Mouse (Mus musculus) midbrain, embryonic 12.5 days (tissue): ENCODE data around the gene Capn5. TPM values are rescaled to one million over a fixed set of nuclear protein-coding genes. Genes with fewer than 3 reads are reported as not detected.

ENCODE experiments used
- ATAC-seq: fragments of 200-750 bp; cut with Nextera tagmentation; 2 replicates; pipeline ENCODE4 v1.8.0; 2017; ENCODE audit warnings: low read depth, moderate TSS enrichment, moderate library complexity; ENCODE audit not compliant: low FRiP score
- H3K27ac ChIP-seq: fragments of 300-500 bp; sonication (generic); replicated peaks from 2 replicates; pipeline ENCODE4 v1.5.1; 2016; ENCODE audit warnings: mild to moderate bottlenecking
- H3K27me3 ChIP-seq: fragments of 300-500 bp; sonication (generic); 2 replicates; pipeline ENCODE4 v1.6.1; 2016; ENCODE audit warnings: mild to moderate bottlenecking
- H3K36me3 ChIP-seq: fragments of 300-500 bp; sonication (generic); 2 replicates; pipeline ENCODE4 v1.6.1; 2016
- H3K4me1 ChIP-seq: fragments of 300-500 bp; sonication (generic); 2 replicates; pipeline ENCODE4 v1.6.1; 2016
- H3K4me2 ChIP-seq: fragments of 300-500 bp; sonication (generic); replicated peaks from 2 replicates; pipeline ENCODE4 v1.6.1; 2016; ENCODE audit warnings: mild to moderate bottlenecking, moderate library complexity
- H3K4me3 ChIP-seq: fragments of 300-500 bp; sonication (generic); 2 replicates; pipeline ENCODE4 v1.5.1; 2016; ENCODE audit warnings: mild to moderate bottlenecking
- H3K9ac ChIP-seq: fragments of 300-500 bp; sonication (generic); replicated peaks from 2 replicates; pipeline ENCODE4 v1.6.1; 2016; ENCODE audit warnings: mild to moderate bottlenecking, moderate library complexity
- H3K9me3 ChIP-seq: fragments of 300-500 bp; sonication (generic); 2 replicates; pipeline ENCODE4 v1.6.1; 2016; ENCODE audit warnings: mild to moderate bottlenecking
- WGBS: fragments of 180-500 bp; shearing (Covaris S2); methylation state at CpG from one replicate; pipeline ENCODE4 v1.1.7; 2016; 5-methylcytosine and 5-hydroxymethylcytosine counted together
- polyA plus RNA-seq: library from polyadenylated mRNA; unstranded; fragments of >200 nt; fragmentation: Nextera tagmentation; extraction: Ambion mirVana; gene quantifications from 2 replicates; pipeline ENCODE4 v1.2.1, GENCODE M21; 2016

Gene Capn5
- polyA plus RNA-seq, 1 experiment from 2014 or later, result 7.2 TPM

- no peak overlapping the region for H3K4me2 ChIP-seq
- H3K27me3 ChIP-seq, result peaks cover 4% of the 10 kb centered on the region; the same call in 1 of the 2 replicates
- H3K36me3 ChIP-seq, result no peaks in the 10 kb centered on the region
- no peak overlapping the region for H3K27ac ChIP-seq
- peaks cover 19% of the 10 kb centered on the region for H3K4me1 ChIP-seq
- no peak overlapping the region for H3K9ac ChIP-seq
- H3K9me3 ChIP-seq, result no peaks in the 10 kb centered on the region
- H3K4me3 ChIP-seq, result no peak overlapping the region
- 83% methylated on average over 11 of the region's 12 CpGs for WGBS
- ATAC-seq, result no peak
Measured at GRCm38 (mm10) chr7:98145842-98146446, 32.1 kb downstream of the Capn5 start.

- Histone ChIP-seq H3K4me1 (peaks cover 18% of the 10 kb centered on the region), H3K9ac (no peak within 1 kb of the TSS), H3K27ac (no peak within 1 kb of the TSS), H3K4me3 (no peak within 1 kb of the TSS), H3K27me3 (peaks cover 4% of the 10 kb centered on the region; the same call in 1 of the 2 replicates), H3K4me2 (no peak within 1 kb of the TSS), H3K9me3 (no peaks in the 10 kb centered on the region), H3K36me3 (no peaks in the 10 kb centered on the region)
- WGBS, result 85% methylated on average over 5 of the region's 5 CpGs
- no peak for ATAC-seq
Measured at GRCm38 (mm10) chr7:98145402-98145801, 32.7 kb downstream of the Capn5 start, which contains the start of gene Omp. Omp (minus strand) TSS chr7:98145502.

DNA sequence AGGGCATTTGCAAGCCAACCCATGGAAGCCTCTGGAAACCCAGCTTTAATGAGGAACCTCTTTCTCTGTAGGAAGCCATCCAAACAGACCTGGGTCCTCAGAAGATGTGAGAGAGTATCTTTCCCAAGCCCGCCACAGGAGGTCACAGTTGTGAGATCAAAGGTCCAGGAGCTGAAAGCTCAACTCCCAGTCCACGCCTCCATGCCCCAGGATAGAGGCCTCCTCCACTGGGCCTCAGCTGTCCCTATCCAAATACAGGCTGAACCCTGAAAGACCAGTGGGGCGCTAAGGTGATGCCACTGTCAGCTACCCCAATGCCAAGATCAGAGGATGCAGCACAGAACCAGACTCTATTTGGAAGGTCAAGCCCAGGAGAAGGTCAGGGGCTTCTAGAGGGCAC, 35.4 kb downstream of the Capn5 start:
- no peak for ATAC-seq
- no peak overlapping the region for H3K4me3 ChIP-seq
- peaks cover 3% of the 10 kb centered on the region; the same call in 1 of the 2 replicates for H3K4me1 ChIP-seq
- no peak overlapping the region for H3K27ac ChIP-seq
- peaks cover 4% of the 10 kb centered on the region; the same call in 1 of the 2 replicates for H3K27me3 ChIP-seq
- no peaks in the 10 kb centered on the region for H3K36me3 ChIP-seq
- no peaks in the 10 kb centered on the region for H3K9me3 ChIP-seq
- 61% methylated on average over 3 of the region's 3 CpGs for WGBS
- no peak overlapping the region for H3K9ac ChIP-seq
- H3K4me2 ChIP-seq, result no peak overlapping the region

GRCm38 (mm10) chr7:98142247-98142646, 35.8 kb downstream of the Capn5 start:
- no peak overlapping the region for H3K4me2 ChIP-seq
- H3K9ac ChIP-seq, result no peak overlapping the region
- peaks cover 4% of the 10 kb centered on the region; the same call in 1 of the 2 replicates for H3K27me3 ChIP-seq
- no peaks in the 10 kb centered on the region for H3K36me3 ChIP-seq
- WGBS, result 28% methylated on average over 8 of the region's 8 CpGs
- H3K9me3 ChIP-seq, result no peaks in the 10 kb centered on the region
- H3K4me3 ChIP-seq, result no peak overlapping the region
- no peak overlapping the region for H3K27ac ChIP-seq
- peaks cover 3% of the 10 kb centered on the region; the same call in 1 of the 2 replicates for H3K4me1 ChIP-seq
- no peak for ATAC-seq

DNA sequence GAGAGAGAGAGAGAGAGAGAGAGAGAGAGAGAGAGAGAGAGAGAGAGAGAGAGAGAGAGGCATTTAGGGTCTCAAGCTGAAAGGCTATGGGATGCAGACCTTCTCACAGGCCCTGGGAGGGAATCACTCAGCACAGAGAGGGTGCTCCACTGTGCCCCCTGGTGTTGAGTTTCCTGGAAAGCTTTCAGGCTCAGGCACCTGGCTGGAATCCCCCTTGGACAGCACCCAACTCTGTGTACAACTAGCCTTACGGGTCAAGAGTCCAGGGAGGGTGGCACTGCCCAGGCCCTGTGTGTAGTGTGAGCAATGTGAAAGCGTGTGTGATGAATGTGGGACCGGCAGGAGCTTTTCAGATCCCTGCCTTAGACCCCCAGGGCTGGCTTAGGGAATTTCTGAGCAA, 36.9 kb downstream of the Capn5 start:
- H3K36me3 ChIP-seq, result no peaks in the 10 kb centered on the region
- H3K9me3 ChIP-seq, result no peaks in the 10 kb centered on the region
- H3K4me2 ChIP-seq, result no peak overlapping the region
- no peak overlapping the region for H3K9ac ChIP-seq
- peaks cover 4% of the 10 kb centered on the region; the same call in 1 of the 2 replicates for H3K27me3 ChIP-seq
- no peak overlapping the region for H3K4me3 ChIP-seq
- H3K4me1 ChIP-seq, result peaks cover 3% of the 10 kb centered on the region; the same call in 1 of the 2 replicates
- no peak overlapping the region for H3K27ac ChIP-seq
- WGBS, result 57% methylated on average over 3 of the region's 3 CpGs
- no peak for ATAC-seq

GRCm38 (mm10) chr7:98140597-98140996, 37.5 kb downstream of the Capn5 start:
- Histone ChIP-seq H3K4me1 (peaks cover 3% of the 10 kb centered on the region; the same call in 1 of the 2 replicates), H3K4me3 (no peak overlapping the region), H3K9ac (no peak overlapping the region), H3K36me3 (no peaks in the 10 kb centered on the region), H3K27ac (no peak overlapping the region), H3K4me2 (no peak overlapping the region), H3K27me3 (peaks cover 4% of the 10 kb centered on the region; the same call in 1 of the 2 replicates), H3K9me3 (no peaks in the 10 kb centered on the region)
- 60% methylated on average over 2 of the region's 2 CpGs for WGBS
- ATAC-seq, result no peak

DNA sequence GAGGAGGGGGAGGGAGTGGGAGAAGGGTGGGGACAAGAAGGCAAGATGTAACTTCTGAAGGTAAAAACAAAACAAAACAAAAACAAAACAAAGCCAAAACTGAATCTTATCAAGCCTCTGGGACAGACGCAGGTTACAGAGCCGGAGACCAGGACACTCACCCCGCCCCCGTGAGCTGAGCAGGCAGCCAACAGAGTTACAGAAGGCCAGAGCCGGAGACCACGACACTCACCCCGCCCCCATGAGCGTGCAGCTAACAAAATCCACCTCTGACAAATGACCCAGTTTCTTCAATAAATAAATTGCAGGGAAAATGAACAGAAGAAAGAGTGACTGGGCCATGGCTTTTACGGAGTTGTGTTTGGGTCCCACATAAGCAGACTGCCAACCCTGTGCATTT, 38.9 kb downstream of the Capn5 start:
- H3K4me2 ChIP-seq, result no peak overlapping the region
- H3K4me3 ChIP-seq, result no peak overlapping the region
- no peak for ATAC-seq
- H3K9ac ChIP-seq, result no peak overlapping the region
- H3K36me3 ChIP-seq, result no peaks in the 10 kb centered on the region
- H3K27ac ChIP-seq, result no peak overlapping the region
- H3K4me1 ChIP-seq, result peaks cover 3% of the 10 kb centered on the region; the same call in 1 of the 2 replicates
- peaks cover 4% of the 10 kb centered on the region; the same call in 1 of the 2 replicates for H3K27me3 ChIP-seq
- H3K9me3 ChIP-seq, result no peaks in the 10 kb centered on the region
- WGBS, result 19% methylated on average over 9 of the region's 9 CpGs

GRCm38 (mm10) chr7:98137995-98138394, 40.1 kb downstream of the Capn5 start:
- Histone ChIP-seq H3K4me2 (no peak overlapping the region), H3K27ac (no peak overlapping the region), H3K27me3 (no peaks in the 10 kb centered on the region), H3K4me3 (no peak overlapping the region), H3K9me3 (no peaks in the 10 kb centered on the region), H3K9ac (no peak overlapping the region), H3K36me3 (no peaks in the 10 kb centered on the region), H3K4me1 (peaks cover 3% of the 10 kb centered on the region; the same call in 1 of the 2 replicates)
- WGBS, result 93% methylated on average over 2 of the region's 2 CpGs
- no peak for ATAC-seq

DNA sequence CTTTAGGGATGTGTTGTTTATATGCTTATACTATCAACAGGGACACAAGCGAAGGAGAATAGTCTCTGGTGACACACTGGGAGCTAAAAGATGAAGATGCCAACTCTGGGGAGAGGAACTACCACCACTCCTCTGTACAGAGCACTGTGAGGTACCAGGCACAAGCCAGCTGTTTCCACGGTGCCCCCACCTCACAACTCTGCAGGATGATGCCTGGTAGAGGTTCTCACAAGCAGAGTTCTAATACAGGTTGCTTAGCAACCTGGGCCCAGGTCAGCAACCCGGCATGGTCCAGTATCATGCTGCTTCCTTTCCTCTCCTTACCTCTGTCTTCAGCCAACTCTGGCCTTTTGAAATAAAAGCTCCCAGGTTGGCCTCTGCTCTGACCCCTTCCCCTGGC, 40.5 kb downstream of the Capn5 start:
- Histone ChIP-seq H3K4me2 (no peak overlapping the region), H3K4me3 (no peak overlapping the region), H3K27ac (no peak overlapping the region), H3K36me3 (no peaks in the 10 kb centered on the region), H3K9me3 (no peaks in the 10 kb centered on the region), H3K4me1 (peaks cover under 1% of the 10 kb centered on the region; the same call in 1 of the 2 replicates), H3K9ac (no peak overlapping the region), H3K27me3 (no peaks in the 10 kb centered on the region)
- WGBS, result 46% methylated on average over 3 of the region's 3 CpGs
- ATAC-seq, result no peak

DNA sequence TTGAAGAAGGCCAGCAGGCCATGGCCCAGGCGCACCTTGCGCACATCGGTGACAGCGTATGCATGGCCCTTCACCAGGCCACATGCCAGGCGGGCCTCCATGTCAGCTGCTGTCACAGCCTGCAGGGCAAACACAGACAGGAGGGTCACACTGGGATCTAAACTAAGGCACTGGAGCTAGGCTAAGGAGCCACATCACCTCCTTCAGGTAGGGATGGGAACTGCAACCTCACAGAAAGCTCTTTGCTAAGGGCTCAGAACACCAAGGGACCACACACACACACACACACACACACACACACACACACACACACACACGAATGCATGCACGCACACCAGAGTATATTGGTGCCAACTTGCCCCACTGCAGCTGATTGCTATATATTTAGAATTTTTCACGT, 46.3 kb downstream of the Capn5 start:
- Histone ChIP-seq H3K36me3 (0 out of 2 replicates have a peak, but pooled peaks cover 3% of the 10 kb centered on the region), H3K9ac (no peak overlapping the region), H3K4me2 (no peak overlapping the region), H3K4me3 (no peak overlapping the region), H3K4me1 (no peaks in the 10 kb centered on the region), H3K27me3 (no peaks in the 10 kb centered on the region), H3K27ac (no peak overlapping the region), H3K9me3 (no peaks in the 10 kb centered on the region)
- WGBS, result 93% methylated on average over 8 of the region's 8 CpGs
- ATAC-seq, result no peak

- H3K27ac ChIP-seq, result no peak overlapping the region
- H3K4me1 ChIP-seq, result no peaks in the 10 kb centered on the region
- H3K36me3 ChIP-seq, result 0 out of 2 replicates have a peak, but pooled peaks cover 3% of the 10 kb centered on the region
- H3K9ac ChIP-seq, result no peak overlapping the region
- ATAC-seq, result no peak
- H3K27me3 ChIP-seq, result peaks cover 6% of the 10 kb centered on the region; the same call in 1 of the 2 replicates
- WGBS, result 42% methylated on average over 5 of the region's 5 CpGs
- no peaks in the 10 kb centered on the region for H3K9me3 ChIP-seq
- no peak overlapping the region for H3K4me3 ChIP-seq
- H3K4me2 ChIP-seq, result no peak overlapping the region
Measured at GRCm38 (mm10) chr7:98125473-98125872, 52.6 kb downstream of the Capn5 start.

DNA sequence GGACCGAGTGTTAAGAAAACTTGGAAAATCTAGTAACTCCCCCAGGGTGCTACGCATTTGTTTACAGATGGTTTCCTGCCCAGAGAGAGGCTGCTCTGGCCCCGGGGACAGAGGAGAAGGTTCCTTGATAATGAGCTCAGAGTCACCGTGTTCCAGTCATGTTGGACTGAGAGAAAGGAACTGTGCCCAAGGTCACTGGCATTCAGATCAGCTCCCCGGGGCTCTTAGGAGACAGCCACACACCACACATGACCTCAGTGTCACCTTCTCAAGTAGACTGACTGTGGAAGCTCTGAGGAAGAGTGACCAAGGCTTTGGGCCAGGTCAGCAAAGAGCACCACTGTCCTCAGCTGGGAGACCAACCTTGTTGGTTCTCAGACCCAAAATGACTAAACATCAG, 53.4 kb downstream of the Capn5 start:
- ATAC-seq, result no peak
- H3K36me3 ChIP-seq, result 0 out of 2 replicates have a peak, but pooled peaks cover 3% of the 10 kb centered on the region
- no peak overlapping the region for H3K4me2 ChIP-seq
- no peak overlapping the region for H3K9ac ChIP-seq
- H3K4me1 ChIP-seq, result no peaks in the 10 kb centered on the region
- WGBS, result 71% methylated on average over 5 of the region's 5 CpGs
- peaks cover 6% of the 10 kb centered on the region; the same call in 1 of the 2 replicates for H3K27me3 ChIP-seq
- H3K4me3 ChIP-seq, result no peak overlapping the region
- no peaks in the 10 kb centered on the region for H3K9me3 ChIP-seq
- no peak overlapping the region for H3K27ac ChIP-seq
